Mouse (Mus musculus) urinary bladder, postnatal 0 days (tissue): ENCODE results near the gene Fam229b. TPM values are rescaled to one million over a fixed set of nuclear protein-coding genes. Genes with fewer than 3 reads are reported as not detected.

ENCODE experiments used
- polyA plus RNA-seq: library from polyadenylated mRNA; unstranded; fragments of >200 nt; fragmentation: Nextera tagmentation; extraction: Ambion mirVana; gene quantifications from 2 replicates; pipeline ENCODE4 v1.2.1, GENCODE M21; 2015

The Fam229b gene
- polyA plus RNA-seq = 5.9 and 7.1 TPM in 2 replicates

GRCm38 (mm10) chr10:39133462-39134310, at the start of gene Fam229b, which contains the start of gene Tube1:
Gene Fam229b, minus strand, starts transcription at chr10:39133914.
Gene Tube1, plus strand, starts transcription at chr10:39133976.

GRCm38 (mm10) chr10:39163694-39164093, 30.0 kb upstream of the Fam229b start, which contains the start of gene Ccn6:
Gene Ccn6, minus strand, starts transcription at chr10:39163794.

Other genes with a start within 250 kb of the Fam229b start
- 81.8 and 83.2 TPM in 2 replicates for gene Lama4, start 168.4 kb downstream of the Fam229b start, polyA plus RNA-seq
- 2.0 and 4.6 TPM in 2 replicates for gene Tube1, start 62 bp upstream of the Fam229b start, polyA plus RNA-seq
- gene Ccn6, start 29.9 kb upstream of the Fam229b start, polyA plus RNA-seq = 0.11 TPM in 1 of 2 replicates, not detected in the other
- gene Fyn, start 234.9 kb upstream of the Fam229b start, polyA plus RNA-seq = 6.4 and 7.0 TPM in 2 replicates